Mouse (Mus musculus): ENCODE results near the gene Gm49450.

DNA sequence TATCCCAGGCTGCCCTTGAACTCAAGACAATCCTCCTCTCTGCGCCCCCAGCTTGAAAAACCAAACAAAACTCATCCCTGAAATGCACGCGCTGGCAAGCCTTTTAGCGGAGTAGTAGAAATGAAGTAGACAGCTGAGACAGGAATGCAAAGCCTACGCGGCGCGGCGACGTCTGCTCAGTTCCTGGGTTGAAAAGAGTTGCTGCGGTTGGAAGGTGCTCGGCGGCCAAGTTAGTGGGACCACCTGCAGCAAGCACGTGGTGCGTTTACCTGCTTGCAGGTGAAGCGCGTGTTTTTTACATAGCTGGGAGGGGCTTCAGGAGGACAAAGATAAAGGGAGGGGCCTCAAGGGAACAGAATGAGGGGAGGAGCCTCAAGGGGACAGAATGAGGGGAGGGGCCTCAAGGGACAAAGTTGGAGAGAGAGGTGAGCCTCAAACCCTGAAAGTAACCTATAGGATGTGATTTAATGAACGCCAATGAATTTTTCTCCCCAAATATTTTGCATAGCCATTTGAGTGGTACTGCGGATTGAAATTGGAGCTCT lies 62.1 kb downstream of the Gm49450 start:
- TF ChIP-seq CTCF (IDR thresholded peaks at IDR 0.05; ENCODE audit: borderline replicate concordance, insufficient read depth, low read length) (no peak), POLR2A (IDR thresholded peaks at IDR 0.05; ENCODE audit: low read depth, low read length) (no peak)
